Mouse (Mus musculus) ES-Bruce4 (cell line): ENCODE measurements around the gene Rpl23.

Source experiments
- CTCF ChIP-seq: IDR thresholded peaks from one replicate; pipeline ENCODE4 v1.8.1; 2011; ENCODE audit warnings: low read depth, low read length
- POLR2A ChIP-seq: IDR thresholded peaks from one replicate; pipeline ENCODE4 v1.8.1; 2011; ENCODE audit warnings: low read length; ENCODE audit not compliant: insufficient read depth

GRCm38 (mm10) chr11:97821401-97822064 lies 39.3 kb upstream of the Rpl23 start:
- TF ChIP-seq POLR2A = no peak
- no peak for TF ChIP-seq CTCF
